Mouse (Mus musculus) olfactory bulb, adult 2 months (tissue): Measurements from ENCODE around the gene Bola1. TPM values are rescaled to one million over a fixed set of nuclear protein-coding genes. Genes with fewer than 3 reads are reported as not detected.
"Not testable (repeated sequence)": the region's sequence is repeated elsewhere in the genome, so short reads cannot be mapped to it uniquely, and the experiment has no call there.

ENCODE experiments used
- H3K27ac ChIP-seq: fragments of 200-500 bp; 2 replicates; pipeline ENCODE4 v1.5.1; 2012; ENCODE audit warnings: low read depth, low read length; ENCODE audit not compliant: insufficient read depth
- H3K4me1 ChIP-seq: fragments of 200-500 bp; 2 replicates; pipeline ENCODE4 v1.6.1; 2012; ENCODE audit warnings: low read length; ENCODE audit not compliant: control insufficient read depth, insufficient read depth
- H3K4me3 ChIP-seq: fragments of 200-500 bp; 2 replicates; pipeline ENCODE4 v1.5.1; 2012; ENCODE audit warnings: mild to moderate bottlenecking, low read depth, low read length, moderate library complexity; ENCODE audit not compliant: insufficient read depth
- CTCF ChIP-seq: fragments of 200-500 bp; IDR thresholded peaks from 2 replicates; pipeline ENCODE4 v1.5.1; 2012; ENCODE audit warnings: low read depth, mild to moderate bottlenecking, low read length, moderate library complexity; ENCODE audit not compliant: insufficient read depth
- POLR2A ChIP-seq: fragments of 200-500 bp; IDR thresholded peaks from 2 replicates; pipeline ENCODE4 v1.6.1; 2012; ENCODE audit warnings: mild to moderate bottlenecking, low read depth, low read length, moderate library complexity; ENCODE audit not compliant: insufficient read depth
- WGBS: fragments of 180-500 bp; shearing (Covaris S2); methylation state at CpG from one replicate; pipeline ENCODE4 v1.1.7; 2018; 5-methylcytosine and 5-hydroxymethylcytosine counted together
- polyA plus RNA-seq: library from polyadenylated mRNA; stranded (reverse); fragments of >200 nt; gene quantifications from 2 replicates; pipeline ENCODE4 v1.2.4, GENCODE M21; 2012; ENCODE audit warnings: low replicate concordance; ENCODE audit not compliant: missing spikeins, insufficient read depth, insufficient read length

Bola1 gene
- not detected in 2 replicates for polyA plus RNA-seq

GRCm38 (mm10) chr3:96219661-96220130 is at the start of gene Bola1, which contains the start of gene Hist2h2ab:
Gene Bola1 (minus strand): TSS chr3:96219709.
Gene Hist2h2ab (plus strand): TSS chr3:96219865.
- under 1% methylated on average over 37 of the region's 37 CpGs for WGBS
- H3K4me3 ChIP-seq: peak within 1 kb of the TSS; percentile 78
- TF ChIP-seq CTCF (no peak), POLR2A (peak; percentile 76)
- H3K27ac ChIP-seq: peak within 1 kb of the TSS; percentile 98
- H3K4me1 ChIP-seq: peaks cover 5% of the 10 kb centered on the region

GRCm38 (mm10) chr3:96268776-96269378 is 49.4 kb upstream of the Bola1 start:
- Histone ChIP-seq H3K27ac (peak overlapping the region; percentile 98), H3K4me3 (peak overlapping the region; percentile 51)
- TF ChIP-seq POLR2A: peak; percentile 49
- not testable (repeated sequence) for H3K4me1 ChIP-seq
- WGBS: 0% methylated on average over 14 of the region's 44 CpGs

- 5% methylated on average over 30 of the region's 30 CpGs for WGBS
- TF ChIP-seq CTCF (no peak), POLR2A (peak; percentile 86)
- Histone ChIP-seq H3K27ac (peak within 1 kb of the TSS; percentile 98), H3K4me3 (peak within 1 kb of the TSS; percentile 86), H3K4me1 (peaks cover 3% of the 10 kb centered on the region; the same call in 1 of the 2 replicates)
Measured at GRCm38 (mm10) chr3:96268051-96268775, 48.7 kb upstream of the Bola1 start, which contains the start of gene Hist2h3b. Gene Hist2h3b (plus strand): TSS chr3:96268654.

- TF ChIP-seq POLR2A: no peak
- TF ChIP-seq CTCF: no peak
- no peak overlapping the region for H3K4me3 ChIP-seq
- H3K27ac ChIP-seq: peak overlapping the region; percentile 41; the same call in 1 of the 2 replicates
- WGBS: 64% methylated on average over 4 of the region's 4 CpGs
- H3K4me1 ChIP-seq: peaks cover 3% of the 10 kb centered on the region; the same call in 1 of the 2 replicates
Measured at GRCm38 (mm10) chr3:96267541-96267940, 48.0 kb upstream of the Bola1 start.

GRCm38 (mm10) chr3:96266132-96266710 is 46.7 kb upstream of the Bola1 start:
- 93% methylated on average over 8 of the region's 8 CpGs for WGBS
- peaks cover 5% of the 10 kb centered on the region for H3K4me1 ChIP-seq
- H3K27ac ChIP-seq: no peak overlapping the region
- TF ChIP-seq CTCF: no peak
- no peak for TF ChIP-seq POLR2A
- no peak overlapping the region for H3K4me3 ChIP-seq

GRCm38 (mm10) chr3:96264404-96264949 is 45.0 kb upstream of the Bola1 start:
- Histone ChIP-seq H3K4me3 (no peak overlapping the region), H3K27ac (peak overlapping the region; percentile 97), H3K4me1 (peaks cover 5% of the 10 kb centered on the region)
- 54% methylated on average over 7 of the region's 7 CpGs for WGBS
- TF ChIP-seq POLR2A (no peak), CTCF (no peak)

GRCm38 (mm10) chr3:96263558-96264403 is 44.3 kb upstream of the Bola1 start:
- WGBS: under 1% methylated on average over 27 of the region's 27 CpGs
- H3K27ac ChIP-seq: peak overlapping the region; percentile 97
- peaks cover 5% of the 10 kb centered on the region for H3K4me1 ChIP-seq
- H3K4me3 ChIP-seq: peak overlapping the region; percentile 57
- TF ChIP-seq CTCF (peak; percentile 14), POLR2A (no peak)

GRCm38 (mm10) chr3:96262979-96263550 is 43.6 kb upstream of the Bola1 start, which contains the start of gene Hist2h4:
Gene Hist2h4 (minus strand): TSS chr3:96263311.
- peak within 1 kb of the TSS; percentile 97 for H3K27ac ChIP-seq
- peaks cover 7% of the 10 kb centered on the region for H3K4me1 ChIP-seq
- peak within 1 kb of the TSS; percentile 86 for H3K4me3 ChIP-seq
- no peak for TF ChIP-seq CTCF
- peak; percentile 96 for TF ChIP-seq POLR2A
- under 1% methylated on average over 40 of the region's 40 CpGs for WGBS
